Mouse (Mus musculus) adrenal gland, adult 8-10 months (tissue): ENCODE data around the gene Cnnm1. TPM values are rescaled to one million over a fixed set of nuclear protein-coding genes. Genes with fewer than 3 reads are reported as not detected.
A peak's percentile ranks its signal among the peaks of the same experiment; 100 is the strongest.
"Not testable (repeated sequence)": the region's sequence is repeated elsewhere in the genome, so short reads cannot be mapped to it uniquely, and the experiment has no call there.

Experiments used
- DNase-seq: peaks from one replicate; pipeline ENCODE4 v3.0.0; 2022
- total RNA-seq, 4 experiments: library from RNA; stranded (reverse); gene quantifications; 2 replicates each; pipeline ENCODE4 v1.2.4; 2022

Gene Cnnm1
- total RNA-seq, 4 experiments from 2014 or later: 0.45 to 0.65 (median 0.60) TPM

DNA sequence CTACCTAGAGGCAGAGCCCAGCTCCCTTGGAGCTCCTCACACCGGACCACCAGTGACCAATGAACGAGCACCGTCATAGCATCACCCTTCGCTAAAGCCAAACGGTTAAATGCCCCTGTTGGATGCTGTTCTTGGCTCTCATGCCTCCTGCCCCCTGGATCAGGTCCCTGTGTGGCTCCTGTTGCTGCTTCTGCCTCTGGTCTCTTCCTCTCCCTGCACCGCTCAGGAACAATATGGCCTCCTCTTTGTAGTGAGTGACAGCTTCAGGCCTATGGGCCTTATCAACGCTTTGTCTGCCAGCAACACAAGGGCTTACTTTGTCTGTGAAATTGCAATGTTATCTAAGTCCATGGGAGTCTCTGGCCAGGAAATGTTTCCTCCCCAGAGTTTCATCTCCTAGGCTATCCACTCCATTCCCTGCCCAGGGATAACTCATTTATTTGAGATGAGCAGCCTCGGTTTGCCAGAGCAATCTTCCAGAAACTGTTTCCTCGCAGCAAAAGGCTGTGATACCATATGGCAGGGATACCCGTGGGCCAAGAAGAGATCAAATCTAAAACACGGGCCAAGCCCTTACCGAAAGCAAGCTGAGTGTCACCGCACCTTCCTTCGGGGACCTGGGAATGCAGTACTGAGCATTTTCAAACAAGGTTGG, 25.5 kb downstream of the Cnnm1 start:
- no peak for DNase-seq

DNA sequence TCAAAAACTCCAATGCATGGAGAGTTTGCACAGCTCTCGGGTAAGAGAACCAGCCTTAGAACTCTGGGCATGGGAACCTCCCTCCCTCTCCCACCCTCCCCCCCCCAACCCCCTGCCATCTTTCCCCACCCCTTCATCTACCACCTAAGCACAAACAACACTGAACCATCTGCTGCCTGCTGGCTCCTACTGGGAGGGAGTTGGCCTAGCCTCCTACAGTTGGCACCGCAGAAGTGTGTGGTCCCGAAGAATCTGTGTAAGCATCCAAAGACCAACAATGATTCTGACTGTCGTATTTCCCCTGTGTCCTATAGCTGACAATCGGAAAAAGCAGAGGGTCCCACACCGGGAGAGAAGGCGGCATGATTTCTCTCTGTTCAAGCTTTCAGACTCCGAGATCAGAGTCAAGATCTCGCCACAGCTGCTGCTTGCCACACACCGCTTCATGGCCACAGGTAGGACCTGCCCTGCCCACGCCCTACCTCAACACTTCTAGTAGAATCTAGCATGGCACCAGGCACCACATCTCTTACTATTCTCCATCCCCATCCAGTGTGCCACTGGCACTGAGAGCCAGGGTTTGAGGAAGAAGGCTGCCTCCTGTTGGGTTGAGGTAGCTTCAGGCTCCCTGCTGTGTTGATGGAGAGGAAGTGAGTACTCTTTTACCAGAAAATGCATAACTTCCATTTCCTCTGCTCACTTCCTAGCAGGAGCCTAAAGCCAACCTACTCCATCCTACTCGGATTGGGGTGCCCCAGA, 27.9 kb downstream of the Cnnm1 start:
- DNase-seq: no peak

DNA sequence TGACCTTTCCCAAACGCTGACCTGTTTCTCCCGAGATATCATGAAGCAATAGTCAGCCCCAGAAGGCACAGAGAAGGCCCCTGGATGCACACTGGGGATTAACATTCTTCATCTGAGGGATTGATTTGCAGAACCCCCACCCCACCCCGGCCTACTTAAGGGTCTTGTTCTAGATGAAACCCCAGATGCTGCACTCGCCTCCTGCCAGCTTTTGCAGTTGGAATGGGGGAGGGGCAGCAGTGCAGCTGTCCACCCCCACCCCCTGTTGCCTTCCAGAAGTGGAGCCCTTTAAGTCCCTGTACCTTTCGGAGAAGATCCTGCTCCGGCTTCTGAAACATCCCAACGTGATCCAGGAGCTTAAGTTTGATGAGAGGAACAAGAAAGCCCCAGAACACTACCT, 29.1 kb downstream of the Cnnm1 start:
- DNase-seq: no peak

DNA sequence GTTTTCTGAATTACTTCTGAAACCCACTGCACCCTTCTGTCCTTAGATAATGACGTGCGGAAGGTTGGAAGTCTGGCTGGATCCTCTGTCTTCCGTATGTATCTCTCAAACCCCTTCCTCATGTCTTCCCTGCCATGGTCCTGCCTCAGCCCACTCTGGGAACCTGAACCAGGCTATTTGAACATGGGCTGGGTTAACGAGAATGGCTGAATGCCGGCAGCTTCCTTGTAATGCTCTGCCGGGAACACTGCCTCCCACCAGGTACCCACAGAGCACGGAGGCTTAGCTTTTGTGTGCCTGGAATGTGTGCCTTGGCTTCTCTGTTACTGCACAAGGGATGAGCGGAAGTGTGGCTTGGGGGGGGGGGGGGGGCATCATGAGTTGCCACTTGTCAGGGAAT, 32.1 kb downstream of the Cnnm1 start:
- no peak for DNase-seq

GRCm38 (mm10) chr19:43472781-43473180, 32.5 kb downstream of the Cnnm1 start:
- DNase-seq: no peak

DNA sequence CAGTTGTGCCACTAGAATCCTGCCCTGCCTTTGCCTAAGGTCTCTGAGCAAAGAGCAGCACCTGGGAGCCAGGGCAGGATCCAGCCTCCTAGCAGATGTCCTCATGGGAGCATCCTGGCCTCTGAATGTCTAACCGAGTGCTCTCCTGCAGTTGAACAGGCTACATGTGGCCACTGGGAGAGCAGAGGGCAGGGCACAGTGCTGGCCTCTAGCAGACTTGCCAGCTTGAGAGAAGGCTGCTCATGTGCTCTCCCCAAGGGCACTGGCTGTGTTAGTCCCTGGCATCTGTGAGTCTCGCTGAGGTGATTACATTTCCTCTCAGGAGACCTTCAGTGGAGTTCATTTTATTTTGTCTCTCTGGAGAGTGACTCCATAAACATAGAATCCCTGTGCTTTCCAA, 35.4 kb downstream of the Cnnm1 start:
- peak; percentile 17 for DNase-seq

- no peak for DNase-seq
These were observed 35.8 kb downstream of the Cnnm1 start for GRCm38 (mm10) chr19:43476063-43476462.

DNA sequence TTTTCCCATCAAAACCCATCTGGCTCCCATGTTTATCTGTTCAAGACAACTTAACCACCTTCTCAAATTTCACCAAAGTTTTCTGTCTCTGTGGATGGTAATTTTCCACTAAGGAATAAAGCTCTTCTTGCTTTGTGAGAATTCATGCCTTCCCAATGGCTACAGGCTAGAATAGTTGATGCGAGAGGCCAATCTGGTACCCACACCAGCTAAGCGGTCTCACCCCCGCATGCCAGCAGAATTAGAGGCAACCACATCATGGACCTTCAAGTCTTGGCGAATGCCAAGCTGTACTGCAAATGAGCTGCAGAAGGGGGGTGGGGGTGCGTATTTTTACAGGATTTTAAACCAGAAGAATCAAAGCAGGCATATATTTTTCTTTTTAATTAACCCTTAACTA, 37.2 kb downstream of the Cnnm1 start:
- DNase-seq: no peak

- peak; percentile 67 for DNase-seq
These were observed 38.7 kb downstream of the Cnnm1 start for GRCm38 (mm10) chr19:43478891-43479290.

GRCm38 (mm10) chr19:43479431-43479830, 39.2 kb downstream of the Cnnm1 start:
- DNase-seq: no peak

- DNase-seq: no peak
These were observed 40.3 kb downstream of the Cnnm1 start for GRCm38 (mm10) chr19:43480512-43480911.

DNA sequence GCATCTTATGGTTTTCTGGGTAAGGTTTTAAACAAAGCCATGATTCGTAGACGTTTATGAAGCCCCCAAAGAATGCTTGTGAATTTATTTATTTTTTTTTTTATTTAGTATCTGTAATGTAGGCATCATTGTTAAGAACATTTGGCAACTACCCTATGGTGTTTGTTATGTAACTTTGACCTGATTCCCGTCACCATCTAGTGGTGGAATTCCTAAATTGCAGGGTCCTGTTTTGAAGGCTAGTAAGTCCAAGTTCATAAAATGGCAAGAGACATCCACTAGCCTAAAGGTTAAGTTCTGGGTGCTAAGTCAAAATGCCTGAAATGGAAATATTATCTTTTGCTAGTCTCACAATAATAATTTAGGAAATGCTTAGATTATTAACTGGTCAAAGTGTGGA, 47.2 kb downstream of the Cnnm1 start:
- no peak for DNase-seq

DNA sequence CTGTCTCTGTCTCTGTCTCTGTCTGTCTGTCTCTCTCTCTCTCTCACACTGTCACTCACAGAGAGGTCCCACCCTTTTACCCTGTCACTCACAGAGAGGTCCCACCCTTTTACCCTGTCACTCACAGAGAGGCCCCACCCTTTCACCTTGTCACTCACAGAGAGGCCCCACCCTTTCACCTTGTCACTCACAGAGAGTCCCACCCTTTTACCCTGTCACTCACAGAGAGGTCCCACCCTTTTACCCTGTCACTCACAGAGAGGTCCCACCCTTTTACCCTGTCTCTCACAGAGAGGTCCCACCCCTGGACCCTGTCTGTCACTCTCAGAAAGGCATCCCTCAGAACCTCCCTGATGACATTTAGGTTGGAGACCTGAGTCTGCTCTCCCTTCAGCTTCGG, 53.1 kb downstream of the Cnnm1 start:
- not testable (repeated sequence) for DNase-seq

GRCm38 (mm10) chr19:43493878-43494277, 53.6 kb downstream of the Cnnm1 start:
- no peak for DNase-seq

DNA sequence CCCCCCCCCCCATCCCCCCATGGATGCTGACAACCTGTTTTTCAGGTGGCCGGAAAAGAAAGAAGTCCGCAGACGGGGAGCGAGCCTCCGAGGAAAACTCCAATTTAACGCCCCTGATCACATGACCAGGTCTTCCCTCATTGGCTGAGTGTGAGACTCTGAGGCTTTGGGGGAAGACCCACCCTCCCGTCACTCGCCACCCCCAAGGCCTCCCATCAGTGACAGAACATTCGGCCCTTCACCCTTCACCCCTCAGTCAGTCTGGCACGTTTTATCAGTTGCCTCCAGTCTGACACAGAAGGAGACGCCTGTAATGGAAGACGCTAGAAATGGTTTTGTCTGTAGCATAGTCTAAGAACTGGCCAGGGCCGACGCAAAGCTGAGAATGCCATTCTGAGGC, 54.7 kb downstream of the Cnnm1 start:
- no peak for DNase-seq

GRCm38 (mm10) chr19:43495846-43496245, 55.6 kb downstream of the Cnnm1 start:
- DNase-seq: no peak

- no peak for DNase-seq
These were observed 57.2 kb downstream of the Cnnm1 start for GRCm38 (mm10) chr19:43497440-43497839.

DNA sequence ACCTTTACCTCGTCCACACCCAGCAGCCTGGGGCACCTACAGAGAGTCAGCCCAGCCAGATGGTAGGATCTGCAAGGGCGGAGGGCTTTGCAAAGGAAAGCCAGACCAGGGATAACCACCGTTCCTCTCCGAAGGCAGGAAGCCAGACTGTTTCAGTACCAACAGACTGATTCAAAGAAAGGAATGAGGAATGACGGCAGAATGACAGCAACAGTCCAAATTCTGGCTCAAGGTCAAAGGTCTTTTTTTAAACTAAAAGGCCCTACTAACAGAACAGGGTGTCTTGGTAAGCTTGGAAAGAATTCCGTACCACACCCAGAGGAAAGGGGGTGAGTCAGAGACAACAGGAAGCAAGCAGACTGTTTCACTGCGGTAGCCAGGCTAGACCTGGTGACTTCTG, 58.6 kb downstream of the Cnnm1 start:
- no peak for DNase-seq

GRCm38 (mm10) chr19:43502630-43503029, 62.4 kb downstream of the Cnnm1 start:
- DNase-seq: no peak

- not testable (repeated sequence) for DNase-seq
These were observed 63.4 kb downstream of the Cnnm1 start for GRCm38 (mm10) chr19:43503593-43503992.

DNA sequence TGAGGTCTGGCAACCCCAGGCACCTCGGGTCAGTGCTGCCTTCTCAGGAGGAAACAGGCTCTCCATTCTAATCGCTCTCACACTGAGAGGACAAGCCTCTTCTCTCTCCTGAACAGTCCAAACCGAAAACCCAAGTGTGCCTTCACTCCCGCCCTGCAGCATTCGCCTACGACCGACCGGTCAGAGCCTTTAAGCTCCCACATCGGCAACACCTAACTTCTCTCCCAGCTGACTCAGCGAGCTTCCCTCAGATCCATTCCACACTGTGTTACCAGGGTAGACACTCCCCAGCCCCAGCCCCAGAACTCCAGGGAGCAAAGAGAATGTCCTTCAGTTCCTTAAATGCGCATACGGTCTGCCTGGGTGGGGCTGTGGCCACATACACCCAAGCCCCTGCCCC, 65.2 kb downstream of the Cnnm1 start:
- DNase-seq: no peak

DNA sequence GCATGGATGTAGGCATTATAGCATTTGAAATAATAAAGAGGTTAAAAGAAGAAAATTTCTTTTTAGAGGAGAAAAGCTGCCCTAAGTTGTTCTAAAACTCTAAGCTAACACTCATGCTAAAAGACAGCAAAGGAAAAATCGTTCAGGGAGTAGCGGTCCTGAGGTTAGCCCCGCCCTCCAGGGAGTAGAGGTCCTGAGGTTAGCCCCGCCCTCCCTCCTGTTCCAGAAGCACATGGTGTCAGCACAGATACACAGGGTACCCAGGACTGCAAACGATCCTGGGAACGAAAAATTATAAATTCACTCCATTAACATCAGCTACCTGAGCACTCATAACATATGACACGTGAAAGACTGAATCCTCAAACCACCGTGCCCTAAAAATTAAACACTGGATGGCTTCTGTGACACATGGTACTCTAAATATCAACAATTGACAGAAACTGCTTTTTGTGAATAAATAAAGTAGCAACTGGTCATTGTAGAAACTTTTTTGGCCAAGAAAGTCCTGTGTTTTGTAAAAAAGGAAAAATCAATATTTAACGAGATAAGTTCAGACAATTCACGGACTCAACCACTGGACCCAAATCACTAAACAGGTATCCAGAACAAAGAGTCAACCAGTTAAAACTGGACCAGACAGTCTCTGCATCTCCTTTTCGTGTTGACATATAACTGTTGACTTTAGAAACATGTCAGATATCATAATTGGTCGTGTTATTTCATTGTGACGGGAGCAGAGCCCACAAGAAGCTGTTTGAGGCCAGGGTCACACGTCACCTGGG, 70.4 kb downstream of the Cnnm1 start:
- no peak for DNase-seq
